Mouse (Mus musculus) kidney, adult 2 months (tissue): ENCODE measurements around the gene Plxna4. TPM values are rescaled to one million over a fixed set of nuclear protein-coding genes. Genes with fewer than 3 reads are reported as not detected.

ENCODE experiments used
- DNase-seq: peaks from one replicate; pipeline ENCODE4 v3.0.0; 2021
- H3K27ac ChIP-seq: fragments of 200-500 bp; 2 replicates; pipeline ENCODE4 v1.5.1; 2012; ENCODE audit warnings: low read depth, low read length, control low read depth, inconsistent platforms; ENCODE audit not compliant: insufficient read depth
- H3K27me3 ChIP-seq: fragments of 200-500 bp; replicated peaks from 2 replicates; pipeline ENCODE4 v1.6.1; 2012; ENCODE audit warnings: mild to moderate bottlenecking, moderate library complexity, low read length, inconsistent platforms; ENCODE audit not compliant: control insufficient read depth, insufficient read depth
- H3K36me3 ChIP-seq: fragments of 200-500 bp; 2 replicates; pipeline ENCODE4 v1.6.1; 2012; ENCODE audit warnings: mild to moderate bottlenecking, moderate library complexity, low read length, inconsistent platforms; ENCODE audit not compliant: control insufficient read depth, insufficient read depth
- H3K4me1 ChIP-seq: fragments of 200-500 bp; 2 replicates; pipeline ENCODE4 v1.6.1; 2011; ENCODE audit warnings: low read length; ENCODE audit not compliant: control insufficient read depth, insufficient read depth
- H3K4me3 ChIP-seq: fragments of 200-500 bp; 2 replicates; pipeline ENCODE4 v1.5.1; 2011; ENCODE audit warnings: mild to moderate bottlenecking, low read depth, low read length, control low read depth; ENCODE audit not compliant: insufficient read depth
- CTCF ChIP-seq: fragments of 200-500 bp; conservative IDR thresholded peaks from 2 replicates; pipeline ENCODE4 v1.5.1; 2011; ENCODE audit warnings: low read depth, mild to moderate bottlenecking, control low read depth, low read length, moderate library complexity, mixed read lengths; ENCODE audit not compliant: insufficient read depth, insufficient read length
- POLR2A ChIP-seq: fragments of 200-500 bp; IDR thresholded peaks from one replicate; pipeline ENCODE4 v1.6.1; 2011; ENCODE audit warnings: low read depth, low read length, control low read depth
- WGBS: fragments of 180-500 bp; shearing (Covaris S2); methylation state at CpG from one replicate; pipeline ENCODE4 v1.1.7; 2018; 5-methylcytosine and 5-hydroxymethylcytosine counted together
- polyA plus RNA-seq: library from polyadenylated mRNA; depleted of rRNA; stranded (reverse); fragments of >200 nt; gene quantifications from 2 replicates; pipeline ENCODE4 v1.2.3, GENCODE M21; 2012

Plxna4 gene
- polyA plus RNA-seq, 1 experiment, result 1.8 TPM

- Histone ChIP-seq H3K27me3 (no peaks in the 10 kb centered on the region), H3K4me1 (no peaks in the 10 kb centered on the region), H3K4me3 (no peak overlapping the region), H3K27ac (no peak overlapping the region), H3K36me3 (no peaks in the 10 kb centered on the region)
- DNase-seq, result no peak
- TF ChIP-seq POLR2A (no peak), CTCF (no peak)
- 46% methylated on average over 2 of the region's 2 CpGs for WGBS
These were observed 478.8 kb downstream of the Plxna4 start for GRCm38 (mm10) chr6:32109207-32109606.

DNA sequence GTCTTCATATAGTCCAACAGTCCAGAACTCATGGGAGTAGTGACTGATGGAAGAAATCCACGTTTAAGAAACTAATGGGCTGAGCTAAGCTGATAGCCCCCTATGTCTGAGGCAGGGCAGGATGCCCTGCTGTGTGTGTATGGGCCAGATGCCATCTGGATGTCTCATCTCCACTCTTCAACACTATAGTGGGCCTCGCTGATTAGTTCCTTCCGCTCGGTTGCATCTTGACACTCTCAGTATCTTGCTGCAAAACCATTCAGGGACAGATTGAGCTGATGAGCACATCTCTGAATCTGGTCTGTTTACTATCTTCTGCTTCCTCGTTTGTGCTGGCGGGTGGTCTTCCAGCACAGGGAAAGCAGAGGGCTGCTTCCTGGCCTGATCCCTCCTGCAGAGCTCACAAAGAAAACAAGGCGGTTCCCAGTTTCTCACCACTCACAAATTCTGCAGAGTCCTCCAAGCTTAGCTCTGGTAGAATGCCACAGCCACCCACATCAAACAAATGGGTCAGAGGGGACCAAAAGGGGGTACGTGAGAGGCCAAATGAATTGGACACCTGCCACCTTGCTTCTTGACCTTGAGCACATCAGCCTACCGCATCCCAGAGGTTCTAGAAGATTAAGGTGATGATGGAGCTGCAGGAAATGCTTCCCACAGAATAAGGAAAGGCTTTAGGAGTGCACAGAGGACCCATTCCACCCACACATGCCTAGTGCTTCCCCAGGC is 482.3 kb downstream of the Plxna4 start:
- no peak for DNase-seq
- Histone ChIP-seq H3K4me3 (no peak overlapping the region), H3K27me3 (no peaks in the 10 kb centered on the region), H3K27ac (no peak overlapping the region), H3K4me1 (no peaks in the 10 kb centered on the region), H3K36me3 (no peaks in the 10 kb centered on the region)
- 51% methylated on average over 9 of the region's 9 CpGs for WGBS
- TF ChIP-seq CTCF (no peak), POLR2A (no peak)
